Mouse (Mus musculus) gastrocnemius, adult 18-20 months (tissue): ENCODE results near the gene Zer1. TPM values are rescaled to one million over a fixed set of nuclear protein-coding genes. Genes with fewer than 3 reads are reported as not detected.

ENCODE experiments used
- DNase-seq: peaks from one replicate; pipeline ENCODE4 v3.0.0; 2021; ENCODE audit warnings: low spot score
- total RNA-seq, 2 experiments: library from RNA; stranded (reverse); gene quantifications; 2 replicates each; pipeline ENCODE4 v1.2.3; 2021

The Zer1 gene
- total RNA-seq, 2 experiments from 2014 or later, result 23.5 to 24.1 TPM

DNA sequence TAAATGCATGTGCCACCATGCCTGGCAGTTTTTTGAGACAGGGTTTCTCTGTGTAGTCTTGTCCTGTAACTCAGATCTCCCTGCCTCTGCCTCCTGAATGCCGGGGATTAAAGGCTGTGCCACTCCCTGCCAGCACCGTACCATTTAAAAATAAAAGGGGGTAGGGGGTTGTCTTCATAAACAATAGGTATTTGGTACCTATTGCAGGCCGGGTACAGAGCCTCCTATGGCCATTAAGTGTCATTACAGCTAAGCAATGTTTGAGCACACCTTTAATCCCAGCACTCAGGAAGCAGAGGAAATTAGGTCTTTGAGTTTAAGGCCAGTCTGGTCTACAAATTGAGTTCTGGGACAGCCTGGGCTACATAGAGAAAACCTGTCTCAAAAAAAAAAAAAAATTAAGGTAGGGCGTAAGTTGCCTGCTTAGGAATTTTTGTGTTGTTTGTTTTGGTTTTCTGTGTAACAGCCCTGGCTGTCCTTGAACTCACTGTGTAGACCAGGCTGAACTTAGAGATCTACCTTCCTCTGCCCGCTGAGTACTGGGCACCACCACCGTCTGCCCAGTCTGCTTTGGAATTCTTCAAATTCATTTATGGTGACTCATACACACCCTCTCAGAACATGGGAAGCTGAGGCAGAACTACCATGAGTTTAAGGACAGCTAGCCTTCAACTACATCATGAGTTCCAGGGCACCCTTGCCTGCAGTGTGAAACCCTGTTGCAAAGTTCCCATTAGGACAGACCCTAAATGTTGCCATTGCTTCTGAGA lies 72.2 kb downstream of the Zer1 start:
- DNase-seq, result no peak

GRCm38 (mm10) chr2:30049831-30050230 lies 74.6 kb downstream of the Zer1 start:
- DNase-seq, result no peak

- DNase-seq, result peak; percentile 98
These were observed 75.5 kb downstream of the Zer1 start, which contains the start of gene Wdr34 for GRCm38 (mm10) chr2:30048699-30049388. Gene Wdr34 (minus strand): TSS chr2:30048881.

GRCm38 (mm10) chr2:30048101-30048501 lies 76.3 kb downstream of the Zer1 start:
- DNase-seq, result no peak

Other genes with a start within 250 kb of the Zer1 start
- 10 to 100 TPM; 10.4 to 11.9 TPM for gene Odf2, start 235.4 kb downstream of the Zer1 start, total RNA-seq
- 10 to 100 TPM; 23.1 to 23.9 TPM for gene Gle1, start 189.2 kb downstream of the Zer1 start, total RNA-seq
- 10 to 100 TPM; 32.7 to 43.1 TPM for gene Sptan1, start 159.0 kb downstream of the Zer1 start, total RNA-seq
- 1 to 10 TPM; 3.6 to 4.3 TPM for gene Wdr34, start 75.7 kb downstream of the Zer1 start, total RNA-seq
- gene Set, start 67.2 kb downstream of the Zer1 start, total RNA-seq, result 100 to 1,000 TPM in 1 of 2 experiments, 10 to 100 TPM in 1; 87.1 to 104 TPM
- 1 to 10 TPM; 2.5 to 3.9 TPM for gene Pkn3, start 46.9 kb downstream of the Zer1 start, total RNA-seq
- gene Zdhhc12, start 30.9 kb downstream of the Zer1 start, total RNA-seq, result 1 to 10 TPM; 2.1 to 2.8 TPM
- gene Tbc1d13, start 9.2 kb upstream of the Zer1 start, total RNA-seq, result 10 to 100 TPM; 11.7 to 12.0 TPM
- gene Endog, start 46.9 kb upstream of the Zer1 start, total RNA-seq, result 10 to 100 TPM; 50.1 to 52.0 TPM
- gene Spout1, start 53.9 kb upstream of the Zer1 start, total RNA-seq, result 1 to 10 TPM; 4.2 to 4.7 TPM
- 10 to 100 TPM; 25.3 to 26.9 TPM for gene Kyat1, start 81.3 kb upstream of the Zer1 start, total RNA-seq
- gene Lrrc8a, start 113.1 kb upstream of the Zer1 start, total RNA-seq, result 10 to 100 TPM; 24.5 to 28.4 TPM
- gene Gm28035, start 116.0 kb upstream of the Zer1 start, total RNA-seq, result 1 to 10 TPM in 1 of 2 experiments, under 1 TPM in 1; 0.55 to 1.2 TPM
- 10 to 100 TPM; 10.4 to 18.7 TPM for gene Phyhd1, start 141.6 kb upstream of the Zer1 start, total RNA-seq
- gene Gm28038, start 156.5 kb upstream of the Zer1 start, total RNA-seq, result 1 to 10 TPM in 1 of 2 experiments, not detected in 1; 1.1 TPM
- gene Dolk, start 161.7 kb upstream of the Zer1 start, total RNA-seq, result 10 to 100 TPM; 20.9 to 22.4 TPM
- gene Nup188, start 161.8 kb upstream of the Zer1 start, total RNA-seq, result 1 to 10 TPM; 6.8 to 7.8 TPM
- gene Sh3glb2, start 234.8 kb upstream of the Zer1 start, total RNA-seq, result 10 to 100 TPM; 15.7 to 17.5 TPM
- 10 to 100 TPM; 24.8 to 31.0 TPM for gene Miga2, start 239.6 kb upstream of the Zer1 start, total RNA-seq